Mouse (Mus musculus): Measurements from ENCODE around the gene Kif9. TPM values are rescaled to one million over a fixed set of nuclear protein-coding genes. Genes with fewer than 3 reads are reported as not detected.

Kif9 gene
- polyA plus RNA-seq, 1 experiment from 2014 or later: 1.4 TPM

DNA sequence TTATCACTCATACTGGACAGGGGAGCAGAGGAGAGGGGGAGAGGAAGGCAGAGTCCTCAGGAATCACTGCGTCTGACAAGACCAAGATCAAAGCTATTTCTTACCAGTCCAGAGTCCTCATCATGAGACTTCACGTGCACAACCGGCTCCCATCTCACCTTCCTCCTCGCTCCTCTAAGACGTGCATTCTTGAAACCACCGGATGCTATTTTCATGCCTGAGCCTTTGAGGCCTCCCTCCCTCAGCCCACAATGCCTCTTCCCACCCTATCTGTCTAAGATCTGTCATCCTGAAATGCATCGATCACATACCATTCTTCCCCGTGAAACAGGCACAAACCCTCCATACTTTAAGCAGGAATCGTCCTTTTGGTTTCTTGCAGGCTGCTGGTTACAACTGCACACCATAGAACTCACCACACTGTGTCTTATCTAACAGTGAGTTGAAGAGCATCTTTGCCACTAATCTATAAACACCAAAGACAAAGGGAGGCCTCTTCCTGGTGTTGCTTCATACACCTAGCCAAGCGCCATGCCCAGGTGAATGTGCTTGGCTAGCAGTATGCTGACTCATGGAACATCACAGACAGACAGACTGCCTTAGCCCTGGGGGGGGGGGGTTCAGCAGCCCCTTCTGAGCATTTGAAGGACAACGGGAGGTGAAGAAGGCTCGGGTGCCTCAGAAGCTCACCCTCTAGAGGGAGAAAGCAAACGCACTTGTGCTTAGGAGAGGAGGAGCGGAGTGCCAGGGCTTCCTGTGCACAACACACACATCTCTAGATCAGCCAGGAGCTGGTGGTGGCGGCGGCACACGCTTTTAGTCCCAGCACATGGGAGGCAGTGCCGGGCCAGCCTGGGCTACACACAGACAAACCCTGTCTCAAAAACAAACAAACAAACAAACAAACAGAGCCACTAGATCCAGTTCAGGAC, 15.6 kb upstream of the Kif9 start:
- Histone ChIP-seq H3K9ac (ENCODE audit: low read length) (no peak overlapping the region), H3K9me3 (ENCODE audit: control insufficient read depth, low read length) (no peaks in the 10 kb centered on the region), H3K27me3 (ENCODE audit: control insufficient read depth, insufficient read depth, low read length) (no peaks in the 10 kb centered on the region), H3K4me2 (replicated peaks; ENCODE audit: low read depth) (no peak overlapping the region), H3K36me3 (ENCODE audit: control insufficient read depth, insufficient read depth, low read length) (no peaks in the 10 kb centered on the region), H3K4me3 (ENCODE audit: low read depth, low read length) (no peak overlapping the region), H3K4me1 (replicated peaks; ENCODE audit: control insufficient read depth, insufficient read depth) (no peaks in the 10 kb centered on the region), H3K27ac (replicated peaks) (no peak overlapping the region)
- ATAC-seq (ENCODE audit: low FRiP score, low TSS enrichment) (no peak), DNase-seq (ENCODE audit: low spot score) (no peak)
- WGBS: 82% methylated on average over 18 of the region's 18 CpGs
- TF ChIP-seq EP300 (optimal IDR thresholded peaks at IDR 0.05) (no peak), CTCF (IDR thresholded peaks at IDR 0.05; ENCODE audit: low read depth) (no peak)

DNA sequence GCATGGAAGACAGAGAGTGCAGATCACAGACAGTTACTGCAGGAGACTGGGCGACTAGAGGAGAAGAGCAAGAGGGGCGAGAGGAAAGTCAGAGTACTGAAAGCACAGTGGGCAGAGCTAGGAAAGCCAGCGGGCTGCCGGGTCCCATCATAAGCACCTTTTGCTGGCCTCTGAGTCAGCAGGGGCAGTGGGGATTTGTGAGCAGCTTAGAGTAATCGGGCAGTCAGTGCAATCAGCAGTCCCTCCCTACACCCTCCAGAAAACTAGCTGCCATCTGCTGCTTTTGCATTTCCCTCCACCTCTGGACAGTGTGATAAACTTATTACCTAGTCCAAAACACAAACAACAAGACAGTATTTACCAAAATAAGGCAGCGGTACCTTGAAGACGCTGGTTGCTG, 14.4 kb upstream of the Kif9 start:
- no peak overlapping the region for H3K9ac ChIP-seq (ENCODE audit: low read length)
- ATAC-seq (ENCODE audit: low FRiP score, low TSS enrichment) (no peak), DNase-seq (ENCODE audit: low spot score) (no peak)
- no peak overlapping the region for H3K27ac ChIP-seq (replicated peaks)
- H3K9me3 ChIP-seq (ENCODE audit: control insufficient read depth, low read length): no peaks in the 10 kb centered on the region
- 81% methylated on average over 7 of the region's 7 CpGs for WGBS
- no peak overlapping the region for H3K4me3 ChIP-seq (ENCODE audit: low read depth, low read length)
- no peaks in the 10 kb centered on the region for H3K4me1 ChIP-seq (replicated peaks; ENCODE audit: control insufficient read depth, insufficient read depth)
- no peak for TF ChIP-seq EP300 (optimal IDR thresholded peaks at IDR 0.05)
- no peak for TF ChIP-seq CTCF (IDR thresholded peaks at IDR 0.05; ENCODE audit: low read depth)
- no peaks in the 10 kb centered on the region for H3K27me3 ChIP-seq (ENCODE audit: control insufficient read depth, insufficient read depth, low read length)
- H3K36me3 ChIP-seq (ENCODE audit: control insufficient read depth, insufficient read depth, low read length): no peaks in the 10 kb centered on the region
- no peak overlapping the region for H3K4me2 ChIP-seq (replicated peaks; ENCODE audit: low read depth)

DNA sequence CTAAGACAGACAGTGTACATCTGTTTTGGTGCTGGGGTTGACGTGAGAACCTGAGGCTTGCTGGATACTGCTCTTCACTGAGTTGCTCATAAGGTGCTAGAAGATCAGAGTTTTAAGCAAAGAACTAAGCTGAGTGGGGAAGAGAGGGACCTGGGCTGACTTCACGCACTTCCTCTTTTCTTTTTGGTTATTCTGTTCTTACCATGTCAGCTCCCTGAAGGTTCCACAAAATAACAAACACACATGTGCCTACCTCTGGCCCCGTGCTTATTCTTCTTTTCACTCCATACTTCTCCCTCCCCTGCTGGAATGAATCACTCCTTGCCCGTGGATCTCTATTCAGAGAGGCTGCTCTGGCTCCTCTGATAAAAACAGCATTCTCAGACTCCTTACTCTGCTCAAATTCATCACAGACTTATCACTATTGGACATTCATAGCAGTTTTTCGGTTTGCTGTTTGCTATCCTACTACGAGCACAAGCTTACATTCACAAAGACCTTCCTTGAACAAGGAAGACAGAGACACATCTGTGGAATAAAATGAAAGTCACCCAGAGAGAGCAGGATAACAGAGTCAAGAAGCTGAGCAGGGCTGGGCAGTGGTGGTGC, 12.7 kb upstream of the Kif9 start:
- no peak overlapping the region for H3K27ac ChIP-seq (replicated peaks)
- no peaks in the 10 kb centered on the region for H3K4me1 ChIP-seq (replicated peaks; ENCODE audit: control insufficient read depth, insufficient read depth)
- no peak for DNase-seq (ENCODE audit: low spot score)
- no peak overlapping the region for H3K9ac ChIP-seq (ENCODE audit: low read length)
- no peak overlapping the region for H3K4me3 ChIP-seq (ENCODE audit: low read depth, low read length)
- no peaks in the 10 kb centered on the region for H3K27me3 ChIP-seq (ENCODE audit: control insufficient read depth, insufficient read depth, low read length)
- no peak for ATAC-seq (ENCODE audit: low FRiP score, low TSS enrichment)
- WGBS: 86% methylated on average over 6 of the region's 6 CpGs
- no peaks in the 10 kb centered on the region for H3K36me3 ChIP-seq (ENCODE audit: control insufficient read depth, insufficient read depth, low read length)
- TF ChIP-seq EP300 (optimal IDR thresholded peaks at IDR 0.05) (no peak), CTCF (IDR thresholded peaks at IDR 0.05; ENCODE audit: low read depth) (no peak)
- H3K4me2 ChIP-seq (replicated peaks; ENCODE audit: low read depth): no peak overlapping the region
- no peaks in the 10 kb centered on the region for H3K9me3 ChIP-seq (ENCODE audit: control insufficient read depth, low read length)

DNA sequence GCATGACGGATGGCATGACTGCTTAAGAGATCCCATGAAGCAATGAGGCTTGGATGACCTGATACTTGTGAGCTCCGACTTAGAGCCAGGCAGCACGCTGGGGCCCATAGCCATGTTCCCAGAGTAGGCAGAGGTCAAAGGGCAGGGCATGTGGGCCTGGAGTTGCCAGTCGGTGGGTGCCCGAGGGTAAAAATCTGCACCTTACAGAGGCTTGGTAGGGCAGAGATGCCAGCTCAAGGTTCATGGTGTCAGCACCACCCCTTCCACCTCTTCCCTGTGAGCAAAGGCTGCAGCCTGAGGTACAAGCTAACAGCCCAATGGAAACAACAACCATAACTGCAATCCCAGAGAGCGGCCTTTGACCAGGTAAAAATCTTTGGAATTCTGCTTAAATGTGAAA, 11.4 kb upstream of the Kif9 start:
- DNase-seq (ENCODE audit: low spot score): no peak
- TF ChIP-seq CTCF (IDR thresholded peaks at IDR 0.05; ENCODE audit: low read depth) (no peak), EP300 (optimal IDR thresholded peaks at IDR 0.05) (no peak)
- no peak for ATAC-seq (ENCODE audit: low FRiP score, low TSS enrichment)
- Histone ChIP-seq H3K4me3 (ENCODE audit: low read depth, low read length) (no peak overlapping the region), H3K9ac (ENCODE audit: low read length) (no peak overlapping the region), H3K27ac (replicated peaks) (no peak overlapping the region), H3K4me1 (replicated peaks; ENCODE audit: control insufficient read depth, insufficient read depth) (no peaks in the 10 kb centered on the region), H3K9me3 (ENCODE audit: control insufficient read depth, low read length) (no peaks in the 10 kb centered on the region), H3K27me3 (ENCODE audit: control insufficient read depth, insufficient read depth, low read length) (no peaks in the 10 kb centered on the region), H3K4me2 (replicated peaks; ENCODE audit: low read depth) (no peak overlapping the region), H3K36me3 (ENCODE audit: control insufficient read depth, insufficient read depth, low read length) (no peaks in the 10 kb centered on the region)
- WGBS: 86% methylated on average over 6 of the region's 6 CpGs

DNA sequence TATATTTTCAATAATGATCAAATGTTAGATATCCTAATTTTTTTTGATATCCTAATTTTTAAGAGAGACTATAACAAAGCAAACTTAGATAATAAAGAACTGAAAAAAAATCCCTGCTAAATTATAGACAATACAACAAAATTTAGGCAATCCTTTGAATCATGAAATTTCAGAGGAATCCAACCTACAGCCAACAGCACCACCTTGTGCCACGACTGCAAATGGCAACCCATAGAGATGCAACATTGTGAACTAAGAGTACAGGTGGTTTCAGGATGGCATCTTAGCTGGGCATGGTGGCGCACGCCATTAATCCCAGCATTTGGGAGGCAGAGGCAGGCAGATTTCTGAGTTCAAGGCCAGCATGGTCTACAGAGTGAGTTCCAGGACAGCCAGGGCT, 10.6 kb upstream of the Kif9 start:
- no peak for DNase-seq (ENCODE audit: low spot score)
- no peaks in the 10 kb centered on the region for H3K36me3 ChIP-seq (ENCODE audit: control insufficient read depth, insufficient read depth, low read length)
- 86% methylated on average over 3 of the region's 3 CpGs for WGBS

DNA sequence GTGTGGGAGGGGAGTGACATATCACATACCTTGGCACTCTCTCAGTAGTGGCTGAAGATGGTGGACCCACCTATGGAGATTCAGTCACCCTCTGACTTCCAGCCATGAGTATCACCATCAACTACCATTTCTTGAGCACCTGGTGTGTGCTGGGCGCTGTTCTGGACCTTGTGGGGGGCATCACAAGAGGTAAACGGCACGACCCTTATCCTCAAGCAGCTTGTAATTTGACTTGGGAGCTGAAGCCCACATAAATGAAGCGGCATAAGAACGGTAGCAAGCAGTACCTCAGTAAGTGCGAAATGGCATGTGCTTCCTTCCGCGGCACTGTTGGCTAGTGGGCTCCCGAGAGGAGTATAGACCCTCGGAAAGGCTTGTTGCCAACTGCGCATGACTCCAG, 1.2 kb downstream of the Kif9 start:
- Histone ChIP-seq H3K36me3 (ENCODE audit: control insufficient read depth, insufficient read depth, low read length) (no peaks in the 10 kb centered on the region), H3K4me1 (replicated peaks; ENCODE audit: control insufficient read depth, insufficient read depth) (peaks cover 7% of the 10 kb centered on the region; the same call in 1 of the 2 replicates), H3K9me3 (ENCODE audit: control insufficient read depth, low read length) (no peaks in the 10 kb centered on the region), H3K27me3 (ENCODE audit: control insufficient read depth, insufficient read depth, low read length) (no peaks in the 10 kb centered on the region), H3K4me3 (ENCODE audit: low read depth, low read length) (no peak overlapping the region), H3K27ac (replicated peaks) (no peak overlapping the region), H3K4me2 (replicated peaks; ENCODE audit: low read depth) (no peak overlapping the region), H3K9ac (ENCODE audit: low read length) (no peak overlapping the region)
- TF ChIP-seq EP300 (optimal IDR thresholded peaks at IDR 0.05) (no peak), CTCF (IDR thresholded peaks at IDR 0.05; ENCODE audit: low read depth) (no peak)
- ATAC-seq (ENCODE audit: low FRiP score, low TSS enrichment): no peak
- 46% methylated on average over 11 of the region's 11 CpGs for WGBS
- no peak for DNase-seq (ENCODE audit: low spot score)

More for the DNA sequence above, 10.6 kb upstream of the Kif9 start:
- no peaks in the 10 kb centered on the region for H3K9me3 ChIP-seq (ENCODE audit: control insufficient read depth, low read length)
- no peak overlapping the region for H3K9ac ChIP-seq (ENCODE audit: low read length)
- no peaks in the 10 kb centered on the region for H3K4me1 ChIP-seq (replicated peaks; ENCODE audit: control insufficient read depth, insufficient read depth)
- H3K4me2 ChIP-seq (replicated peaks; ENCODE audit: low read depth): no peak overlapping the region
- no peak for ATAC-seq (ENCODE audit: low FRiP score, low TSS enrichment)
- H3K27ac ChIP-seq (replicated peaks): no peak overlapping the region
- H3K4me3 ChIP-seq (ENCODE audit: low read depth, low read length): no peak overlapping the region
- no peaks in the 10 kb centered on the region for H3K27me3 ChIP-seq (ENCODE audit: control insufficient read depth, insufficient read depth, low read length)
- TF ChIP-seq EP300 (optimal IDR thresholded peaks at IDR 0.05) (no peak), CTCF (IDR thresholded peaks at IDR 0.05; ENCODE audit: low read depth) (peak; percentile 62)

Data from stomach, postnatal 0 days (tissue).